Mouse (Mus musculus) CH12.LX (cell line): ENCODE measurements at regions not wholly inside any gene's neighbourhood (a gene's known extent, or its start where the extent isn't known, plus 50 kb on each side); places are given as distances from the start of the nearest gene placed in this dataset.

Source experiments
- DNase-seq: peaks from one replicate; pipeline ENCODE4 v3.0.0-alpha.2; 2013; ENCODE audit errors: extremely low read depth
- H3K27ac ChIP-seq: 2 replicates; pipeline ENCODE4 v1.5.1; 2012; ENCODE audit warnings: low read depth, mild to moderate bottlenecking, control low read depth, moderate library complexity; ENCODE audit not compliant: insufficient read depth
- H3K27me3 ChIP-seq: replicated peaks from 2 replicates; pipeline ENCODE3; 2012; ENCODE audit warnings: inconsistent platforms
- H3K36me3 ChIP-seq, 2 experiments: replicated peaks in 1 of 2; 2 replicates each; pipeline versions ENCODE3 to v1.6.1; 2012; ENCODE audit warnings: inconsistent platforms in 1 of 2, low read length in 1 of 2, mild to moderate bottlenecking in 1 of 2, mixed read lengths in 1 of 2, moderate library complexity in 1 of 2; ENCODE audit not compliant: control insufficient read depth in 1 of 2, insufficient read depth in 1 of 2
- H3K4me1 ChIP-seq, 2 experiments: 2 replicates each; pipeline ENCODE4 v1.6.1; 2012; ENCODE audit warnings: inconsistent platforms in 1 of 2, moderate library complexity in 1 of 2; ENCODE audit not compliant: insufficient read depth in 2 of 2, control insufficient read depth in 1 of 2
- H3K4me2 ChIP-seq: 2 replicates; pipeline ENCODE4 v1.6.1; 2012; ENCODE audit warnings: low read depth, mild to moderate bottlenecking, control low read depth; ENCODE audit not compliant: poor library complexity, insufficient read depth, severe bottlenecking
- H3K4me3 ChIP-seq, 3 experiments: fragments of 150-350 bp in 1 of 3; sonication (generic) in 1 of 3; replicated peaks in 1 of 3; 2 replicates each; pipeline versions ENCODE3 to v1.5.1; 2011 to 2012; ENCODE audit warnings: low read depth in 2 of 3, low read length in 2 of 3, mild to moderate bottlenecking in 2 of 3, moderate library complexity in 2 of 3, control low read depth in 1 of 3, improper control_type of control experiment in 1 of 3, inconsistent platforms in 1 of 3, mixed read lengths in 1 of 3; ENCODE audit not compliant: poor library complexity in 1 of 3
- H3K79me2 ChIP-seq: replicated peaks from 2 replicates; pipeline ENCODE4 v1.6.1; 2012; ENCODE audit warnings: mild to moderate bottlenecking, moderate library complexity; ENCODE audit not compliant: control insufficient read depth, poor library complexity, insufficient read depth, severe bottlenecking; ENCODE audit errors: extremely low read depth
- H3K9ac ChIP-seq: 2 replicates; pipeline ENCODE4 v1.6.1; 2012; ENCODE audit warnings: low read depth, mild to moderate bottlenecking, control low read depth, moderate library complexity; ENCODE audit not compliant: insufficient read depth
- H3K9me3 ChIP-seq: replicated peaks from 2 replicates; pipeline ENCODE3; 2012; ENCODE audit warnings: low read length, inconsistent platforms, mixed read lengths
- BHLHE40 ChIP-seq: IDR thresholded peaks from 2 replicates; pipeline ENCODE4 v1.6.1; 2011; ENCODE audit warnings: mild to moderate bottlenecking, low read depth, low read length, improper control_type of control experiment
- CTCF ChIP-seq, 2 experiments: IDR thresholded peaks in 1 of 2; conservative IDR thresholded peaks in 1 of 2; 2 replicates each; pipeline ENCODE4 v1.5.1; 2011 to 2012; ENCODE audit warnings: low read depth in 2 of 2, low read length in 2 of 2, improper control_type of control experiment in 1 of 2, inconsistent platforms in 1 of 2, mild to moderate bottlenecking in 1 of 2, moderate library complexity in 1 of 2
- EP300 ChIP-seq: IDR thresholded peaks from 2 replicates; pipeline ENCODE4 v1.6.1; 2011; ENCODE audit warnings: low read length, improper control_type of control experiment
- GABPA ChIP-seq: IDR thresholded peaks from 2 replicates; pipeline ENCODE4 v1.6.1; 2012; ENCODE audit warnings: low read depth, low read length, improper control_type of control experiment, inconsistent platforms; ENCODE audit not compliant: insufficient replicate concordance
- JUN ChIP-seq: IDR thresholded peaks from 2 replicates; pipeline ENCODE4 v1.6.1; 2011; ENCODE audit warnings: low read depth, mild to moderate bottlenecking, low read length, improper control_type of control experiment, moderate library complexity; ENCODE audit not compliant: insufficient read depth
- JUND ChIP-seq: conservative IDR thresholded peaks from 2 replicates; pipeline ENCODE4 v1.6.1; 2011; ENCODE audit warnings: low read depth, low read length, improper control_type of control experiment
- MAFK ChIP-seq: IDR thresholded peaks from 2 replicates; pipeline ENCODE4 v1.6.1; 2011; ENCODE audit warnings: low read length, improper control_type of control experiment; ENCODE audit not compliant: insufficient replicate concordance
- MAX ChIP-seq: IDR thresholded peaks from 2 replicates; pipeline ENCODE4 v1.6.1; 2011; ENCODE audit warnings: low read length, improper control_type of control experiment
- MEF2A ChIP-seq: IDR thresholded peaks from 2 replicates; pipeline ENCODE4 v1.6.1; 2014; ENCODE audit warnings: low read depth, mild to moderate bottlenecking, inconsistent platforms, low read length, improper control_type of control experiment, borderline replicate concordance
- MYC ChIP-seq: IDR thresholded peaks from 2 replicates; pipeline ENCODE4 v1.6.1; 2011; ENCODE audit warnings: low read depth, mild to moderate bottlenecking, improper control_type of control experiment, low read length
- NELFE ChIP-seq: IDR thresholded peaks from 2 replicates; pipeline ENCODE4 v1.6.1; 2011; ENCODE audit warnings: low read depth, low read length, improper control_type of control experiment
- POLR2AphosphoS2 ChIP-seq: IDR thresholded peaks from 2 replicates; pipeline ENCODE4 v1.6.1; 2011; ENCODE audit warnings: low read depth, low read length, improper control_type of control experiment
- RAD21 ChIP-seq: IDR thresholded peaks from 2 replicates; pipeline ENCODE4 v1.6.1; 2011; ENCODE audit warnings: low read depth, mild to moderate bottlenecking, low read length, improper control_type of control experiment, moderate library complexity
- SMC3 ChIP-seq: IDR thresholded peaks from 2 replicates; pipeline ENCODE4 v1.6.1; 2011; ENCODE audit warnings: low read depth, low read length, improper control_type of control experiment
- TBP ChIP-seq: conservative IDR thresholded peaks from 2 replicates; pipeline ENCODE4 v1.6.1; 2011; ENCODE audit warnings: low read depth, low read length, improper control_type of control experiment
- USF1 ChIP-seq: IDR thresholded peaks from 2 replicates; pipeline ENCODE4 v1.6.1; 2014; ENCODE audit warnings: low read depth, mild to moderate bottlenecking, inconsistent platforms, low read length, improper control_type of control experiment
- USF2 ChIP-seq: conservative IDR thresholded peaks from 2 replicates; pipeline ENCODE4 v1.6.1; 2011; ENCODE audit warnings: low read depth, low read length, improper control_type of control experiment
- ZKSCAN1 ChIP-seq: IDR thresholded peaks from 2 replicates; pipeline ENCODE4 v1.6.1; 2012; ENCODE audit warnings: low read depth, inconsistent platforms, low read length, improper control_type of control experiment, borderline replicate concordance
- ZMIZ1 ChIP-seq: IDR thresholded peaks from 2 replicates; pipeline ENCODE4 v1.6.1; 2012; ENCODE audit warnings: low read depth, mild to moderate bottlenecking, inconsistent platforms, low read length, improper control_type of control experiment
- ZNF384 ChIP-seq: IDR thresholded peaks from 2 replicates; pipeline ENCODE4 v1.6.1; 2012; ENCODE audit warnings: low read depth, low read length, improper control_type of control experiment, inconsistent platforms
- dilution Hi-C: fragments of 300-500 bp; cut with MboI; formaldehyde crosslinking; loops from 2 replicates; pipeline ENCODE4 v1.14.3; 2020; ENCODE audit warnings: low sequenced_read_pairs; ENCODE audit not compliant: extremely low pct_unique_long_range_greater_than_20kb, extremely low pct_ligation_motif_present
- in situ Hi-C: fragments of 300-500 bp; cut with MboI; formaldehyde crosslinking; loops from 3 replicates; pipeline ENCODE4 v1.14.3; 2019; ENCODE audit warnings: low sequenced_read_pairs, low pct_ligation_motif_present, low pct_unique_long_range_greater_than_20kb, mixed read lengths

DNA sequence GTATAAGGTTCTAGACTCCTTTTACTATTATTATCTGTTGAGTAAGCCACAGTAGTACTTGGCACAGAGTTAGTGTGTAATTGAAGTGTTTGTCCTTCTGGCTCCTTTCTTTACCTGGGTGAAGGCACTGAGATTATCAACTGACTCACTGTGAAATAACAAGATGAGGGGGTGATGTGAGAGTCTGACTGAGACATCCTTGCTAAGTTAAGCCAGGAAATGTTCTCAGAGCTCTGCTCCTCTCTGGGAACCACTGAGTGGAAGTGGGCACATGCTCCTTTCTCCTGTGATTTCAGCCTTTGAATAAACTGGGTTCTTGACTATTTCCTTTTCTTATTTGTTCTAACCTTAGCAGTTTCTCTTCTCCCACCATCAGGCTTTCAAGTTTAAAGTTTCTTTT is 380.7 kb upstream of the Prkcq start:
- Histone ChIP-seq H3K4me1 (no peaks in the 10 kb centered on the region), H3K9ac (no peak overlapping the region), H3K27me3 (no peaks in the 10 kb centered on the region), H3K9me3 (no peaks in the 10 kb centered on the region), H3K79me2 (no peaks in the 10 kb centered on the region), H3K4me3 (no peak overlapping the region), H3K4me2 (no peak overlapping the region), H3K27ac (no peak overlapping the region), H3K36me3 (no peaks in the 10 kb centered on the region)
- dilution Hi-C loops (no loop called here), in situ Hi-C loops (loop anchor here (25.0 kb wide), 1 partner anchor 271 kb away; no protein-coding TSS in a partner anchor)
- no peak for DNase-seq
- TF ChIP-seq MAFK (no peak), SMC3 (no peak), GABPA (no peak), BHLHE40 (no peak), ZMIZ1 (no peak), ZKSCAN1 (no peak), NELFE (no peak), JUN (no peak), ZNF384 (no peak), RAD21 (no peak), USF1 (no peak), USF2 (no peak), EP300 (no peak), MYC (no peak), MEF2A (no peak), MAX (no peak), JUND (no peak), CTCF (conservative IDR thresholded peaks at IDR 0.05 in 1 of 2, IDR thresholded peaks at IDR 0.05 in 1 of 2; ENCODE audit: low read depth in 2 of 2, low read length in 2 of 2) (no peak), POLR2AphosphoS2 (no peak), TBP (no peak)

GRCm38 (mm10) chr2:10816374-10816773 is 355.5 kb upstream of the Prkcq start:
- no peaks in the 10 kb centered on the region for H3K4me1 ChIP-seq
- in situ Hi-C loops: no loop called here
- H3K4me3 ChIP-seq: no peak overlapping the region
- H3K4me2 ChIP-seq: no peak overlapping the region
- H3K9ac ChIP-seq: no peak overlapping the region
- no peaks in the 10 kb centered on the region for H3K9me3 ChIP-seq
- DNase-seq: peak; percentile 43
- no peak overlapping the region for H3K27ac ChIP-seq
- no peaks in the 10 kb centered on the region for H3K36me3 ChIP-seq
- no peaks in the 10 kb centered on the region for H3K79me2 ChIP-seq
- TF ChIP-seq MEF2A (no peak), RAD21 (peak; percentile 54), CTCF (conservative IDR thresholded peaks at IDR 0.05 in 1 of 2, IDR thresholded peaks at IDR 0.05 in 1 of 2; ENCODE audit: low read depth in 2 of 2, low read length in 2 of 2) (peak; percentile 26 to 62; a peak in 2 of 4 replicates), SMC3 (peak; percentile 46)
- dilution Hi-C loops: no loop called here
- no peaks in the 10 kb centered on the region for H3K27me3 ChIP-seq
